Mouse (Mus musculus) left cerebral cortex, adult 6 months (tissue): ENCODE data around the gene Olfr32. TPM values are rescaled to one million over a fixed set of nuclear protein-coding genes. Genes with fewer than 3 reads are reported as not detected.

Experiments used
- long read RNA-seq, 2 experiments: library from polyadenylated mRNA; unstranded; transcript quantifications; one replicate each; pipeline ENCODE4 v2.0.0; 2019 to 2020
- polyA plus RNA-seq: library from polyadenylated mRNA; unstranded; fragments of <200 nt; fragmentation: Nextera tagmentation; gene quantifications from 2 replicates; pipeline ENCODE4 v1.2.3, GENCODE M21; 2021

Olfr32 gene
- not detected in 2 replicates for polyA plus RNA-seq
- long read RNA-seq, experiment 1: 0 reads
- long read RNA-seq, experiment 2: 0 reads

DNA sequence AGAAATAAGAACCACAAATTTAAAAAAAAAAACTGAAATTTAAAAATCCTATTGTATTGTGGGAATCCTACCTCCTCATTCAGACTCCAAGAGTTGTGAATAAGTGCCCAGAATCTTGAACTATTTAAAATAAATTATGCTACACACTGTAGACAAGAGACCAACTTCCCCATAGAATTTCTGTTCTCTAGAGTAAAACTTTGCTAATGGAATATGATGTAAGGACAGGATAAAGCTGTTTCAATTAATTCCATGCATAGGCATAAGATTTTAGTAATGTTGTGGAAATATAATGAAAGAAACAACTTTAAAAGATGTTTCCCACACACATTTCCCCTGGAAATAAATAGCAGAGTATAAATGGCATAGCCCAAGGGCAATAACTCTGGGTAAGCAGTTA lies at the start of gene Olfr32:
Olfr32 (minus strand) TSS at position 101 of the 400 bp plus-strand sequence.

DNA sequence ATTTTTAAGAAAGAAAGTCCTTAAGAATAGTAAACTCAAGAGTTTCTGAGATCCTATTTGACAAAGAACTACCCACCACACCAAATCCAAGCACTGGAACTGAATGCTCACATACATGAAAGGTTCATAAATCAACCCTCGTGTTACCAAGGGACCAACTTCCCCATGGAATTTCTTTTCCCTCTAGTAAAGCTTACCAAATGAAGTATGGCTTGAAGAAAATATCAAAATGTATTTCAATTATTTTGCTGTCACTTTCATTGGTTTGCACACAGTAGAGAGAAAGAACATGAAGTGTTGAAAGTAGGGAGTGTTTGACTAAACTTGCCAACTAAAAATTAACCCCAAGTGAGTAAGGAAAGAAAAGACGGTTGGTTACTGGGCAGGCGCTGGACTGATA lies 10.9 kb upstream of the Olfr32 start, which contains the start of gene Olfr1270:
Olfr1270 (minus strand) TSS at position 101 of the 400 bp plus-strand sequence.

DNA sequence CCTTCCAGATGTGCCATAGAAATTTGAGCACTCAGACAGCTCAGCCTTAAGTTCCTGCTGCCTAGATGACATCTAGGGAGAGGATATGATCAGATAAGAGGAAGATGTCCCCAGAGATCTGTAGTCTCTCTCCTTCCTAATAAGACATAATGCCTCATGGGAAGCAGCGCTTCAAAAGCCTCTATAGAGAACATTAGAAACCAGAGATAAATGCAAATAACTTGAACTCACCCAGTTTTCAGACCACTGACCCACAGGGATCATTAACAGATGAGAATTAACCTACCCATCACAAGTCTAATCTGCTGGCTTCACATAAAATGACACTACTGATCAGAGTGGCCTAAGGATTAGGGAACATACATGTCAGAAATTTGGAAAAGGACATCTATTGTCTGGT lies 20.8 kb downstream of the Olfr32 start, which contains the start of gene Olfr1269:
Olfr1269 (minus strand) TSS at position 101 of the 400 bp plus-strand sequence.

Other genes starting within 250 kb of the Olfr32 start
- gene Olfr1258, start 215.0 kb downstream of the Olfr32 start, polyA plus RNA-seq: 0.01 TPM in 1 of 2 replicates, not detected in the other
- not detected in 2 replicates for gene Olfr1259, start 193.6 kb downstream of the Olfr32 start, polyA plus RNA-seq
- gene Olfr1260, start 168.0 kb downstream of the Olfr32 start, polyA plus RNA-seq: not detected in 2 replicates
- not detected in 2 replicates for gene Olfr1261, start 151.1 kb downstream of the Olfr32 start, polyA plus RNA-seq
- gene Olfr1262, start 142.2 kb downstream of the Olfr32 start, polyA plus RNA-seq: not detected in 2 replicates
- gene Olfr1263, start 130.2 kb downstream of the Olfr32 start, polyA plus RNA-seq: not detected in 2 replicates
- not detected in 2 replicates for gene Olfr1264, start 116.7 kb downstream of the Olfr32 start, polyA plus RNA-seq
- gene Olfr1265, start 107.0 kb downstream of the Olfr32 start, polyA plus RNA-seq: not detected in 2 replicates
- not detected in 2 replicates for gene Olfr140, start 78.7 kb downstream of the Olfr32 start, polyA plus RNA-seq
- not detected in 2 replicates for gene Olfr1269, start 20.9 kb downstream of the Olfr32 start, polyA plus RNA-seq
- gene Olfr1270, start 10.8 kb upstream of the Olfr32 start, polyA plus RNA-seq: not detected in 2 replicates
- gene Olfr1506, start 82.2 kb upstream of the Olfr32 start, polyA plus RNA-seq: not detected in 2 replicates
- gene Olfr142, start 115.3 kb upstream of the Olfr32 start, polyA plus RNA-seq: not detected in 2 replicates
- gene Olfr1271, start 128.7 kb upstream of the Olfr32 start, polyA plus RNA-seq: not detected in 2 replicates
- not detected in 2 replicates for gene Olfr1272, start 150.5 kb upstream of the Olfr32 start, polyA plus RNA-seq
- not detected in 2 replicates for gene Gm13769, start 179.9 kb upstream of the Olfr32 start, polyA plus RNA-seq